Mouse (Mus musculus): ENCODE data around the gene Hist1h2ak. TPM values are rescaled to one million over a fixed set of nuclear protein-coding genes. Genes with fewer than 3 reads are reported as not detected.

Hist1h2ak gene
- polyA plus RNA-seq, 1 experiment from 2014 or later: 18.1 TPM

Small RNAs within 50 kb of the gene (microRNA-seq; reads per million reads assigned to microRNA genes)
- not detected for gene Gm44346
- gene Gm44357: not detected
- not detected for gene Gm44367
- gene Gm44454: not detected

Other genes with a start within 250 kb of the Hist1h2ak start
- gene Zkscan8, start 222.7 kb downstream of the Hist1h2ak start, polyA plus RNA-seq (2015; fragmentation: Nextera tagmentation; extraction: Ambion mirVana): 6.1 and 6.8 TPM in 2 replicates
- 0.14 and 0.18 TPM in 2 replicates for gene Olfr1366, start 211.0 kb downstream of the Hist1h2ak start, polyA plus RNA-seq (2015; fragmentation: Nextera tagmentation; extraction: Ambion mirVana)
- gene Olfr1535, start 193.9 kb downstream of the Hist1h2ak start, polyA plus RNA-seq (2015; fragmentation: Nextera tagmentation; extraction: Ambion mirVana): 0.13 TPM in 1 of 2 replicates, not detected in the other
- not detected in 2 replicates for gene Olfr1364, start 172.1 kb downstream of the Hist1h2ak start, polyA plus RNA-seq (2015; fragmentation: Nextera tagmentation; extraction: Ambion mirVana)
- gene Olfr1362, start 139.8 kb downstream of the Hist1h2ak start, polyA plus RNA-seq (2015; fragmentation: Nextera tagmentation; extraction: Ambion mirVana): not detected in 2 replicates
- not detected in 2 replicates for gene Olfr11, start 111.3 kb downstream of the Hist1h2ak start, polyA plus RNA-seq (2015; fragmentation: Nextera tagmentation; extraction: Ambion mirVana)
- not detected in 2 replicates for gene Olfr1361, start 90.4 kb downstream of the Hist1h2ak start, polyA plus RNA-seq (2015; fragmentation: Nextera tagmentation; extraction: Ambion mirVana)
- gene Olfr1360, start 76.4 kb downstream of the Hist1h2ak start, polyA plus RNA-seq (2015; fragmentation: Nextera tagmentation; extraction: Ambion mirVana): not detected in 2 replicates
- not detected in 2 replicates for gene Olfr1359, start 55.7 kb downstream of the Hist1h2ak start, polyA plus RNA-seq (2015; fragmentation: Nextera tagmentation; extraction: Ambion mirVana)
- gene Hist1h2bl, start 37.7 kb downstream of the Hist1h2ak start, polyA plus RNA-seq (2015; fragmentation: Nextera tagmentation; extraction: Ambion mirVana): 1.5 and 3.8 TPM in 2 replicates
- 7.3 and 11.8 TPM in 2 replicates for gene Hist1h2ai, start 37.4 kb downstream of the Hist1h2ak start, polyA plus RNA-seq (2015; fragmentation: Nextera tagmentation; extraction: Ambion mirVana)
- gene Hist1h3h, start 36.2 kb downstream of the Hist1h2ak start, polyA plus RNA-seq (2015; fragmentation: Nextera tagmentation; extraction: Ambion mirVana): 4.6 and 5.6 TPM in 2 replicates
- 1.9 and 2.5 TPM in 2 replicates for gene Hist1h2bm, start 31.8 kb downstream of the Hist1h2ak start, polyA plus RNA-seq (2015; fragmentation: Nextera tagmentation; extraction: Ambion mirVana)
- gene Hist1h4j, start 18.8 kb downstream of the Hist1h2ak start, polyA plus RNA-seq (2015; fragmentation: Nextera tagmentation; extraction: Ambion mirVana): 1.7 and 2.3 TPM in 2 replicates
- gene Hist1h4k, start 3.3 kb downstream of the Hist1h2ak start, polyA plus RNA-seq (2015; fragmentation: Nextera tagmentation; extraction: Ambion mirVana): 3.9 and 8.4 TPM in 2 replicates
- 1.3 and 2.9 TPM in 2 replicates for gene Hist1h2bn, start 296 bp upstream of the Hist1h2ak start, polyA plus RNA-seq (2015; fragmentation: Nextera tagmentation; extraction: Ambion mirVana)
- 9.6 and 10.6 TPM in 2 replicates for gene Hist1h1b, start 26.8 kb upstream of the Hist1h2ak start, polyA plus RNA-seq (2015; fragmentation: Nextera tagmentation; extraction: Ambion mirVana)
- gene Hist1h3i, start 29.5 kb upstream of the Hist1h2ak start, polyA plus RNA-seq (2015; fragmentation: Nextera tagmentation; extraction: Ambion mirVana): 59.9 and 94.5 TPM in 2 replicates
- 1.9 and 2.6 TPM in 2 replicates for gene Hist1h2an, start 33.4 kb upstream of the Hist1h2ak start, polyA plus RNA-seq (2015; fragmentation: Nextera tagmentation; extraction: Ambion mirVana)
- gene Hist1h2bp, start 33.6 kb upstream of the Hist1h2ak start, polyA plus RNA-seq (2015; fragmentation: Nextera tagmentation; extraction: Ambion mirVana): 0.77 and 1.4 TPM in 2 replicates
- 9.1 and 14.2 TPM in 2 replicates for gene Hist1h2bq, start 56.4 kb upstream of the Hist1h2ak start, polyA plus RNA-seq (2015; fragmentation: Nextera tagmentation; extraction: Ambion mirVana)
- gene Hist1h2ao, start 56.6 kb upstream of the Hist1h2ak start, polyA plus RNA-seq (2015; fragmentation: Nextera tagmentation; extraction: Ambion mirVana): 1.5 TPM in 1 of 2 replicates, not detected in the other
- not detected in 2 replicates for gene Hist1h4m, start 57.9 kb upstream of the Hist1h2ak start, polyA plus RNA-seq (2015; fragmentation: Nextera tagmentation; extraction: Ambion mirVana)
- 13.0 and 15.5 TPM in 2 replicates for gene Hist1h4n, start 78.4 kb upstream of the Hist1h2ak start, polyA plus RNA-seq (2015; fragmentation: Nextera tagmentation; extraction: Ambion mirVana)
- gene Hist1h2ap, start 79.7 kb upstream of the Hist1h2ak start, polyA plus RNA-seq (2015; fragmentation: Nextera tagmentation; extraction: Ambion mirVana): 1,905 and 2,657 TPM in 2 replicates
- gene Hist1h2br, start 79.9 kb upstream of the Hist1h2ak start, polyA plus RNA-seq (2015; fragmentation: Nextera tagmentation; extraction: Ambion mirVana): 11.8 and 18.5 TPM in 2 replicates
- gene Zfp184, start 191.3 kb upstream of the Hist1h2ak start, polyA plus RNA-seq (2015; fragmentation: Nextera tagmentation; extraction: Ambion mirVana): 5.3 and 6.2 TPM in 2 replicates
- 0.09 TPM in 1 of 2 replicates, not detected in the other for gene Pom121l2, start 227.4 kb upstream of the Hist1h2ak start, polyA plus RNA-seq (2015; fragmentation: Nextera tagmentation; extraction: Ambion mirVana)